Mouse (Mus musculus) 3134 (cell line): ENCODE data around the gene Map2k5.

Source experiments
- DNase-seq: peaks from one replicate; pipeline ENCODE4 v3.0.0-alpha.2; 2011; ENCODE audit warnings: low spot score; ENCODE audit not compliant: insufficient read length; ENCODE audit errors: extremely low read depth

Map2k5 gene

DNA sequence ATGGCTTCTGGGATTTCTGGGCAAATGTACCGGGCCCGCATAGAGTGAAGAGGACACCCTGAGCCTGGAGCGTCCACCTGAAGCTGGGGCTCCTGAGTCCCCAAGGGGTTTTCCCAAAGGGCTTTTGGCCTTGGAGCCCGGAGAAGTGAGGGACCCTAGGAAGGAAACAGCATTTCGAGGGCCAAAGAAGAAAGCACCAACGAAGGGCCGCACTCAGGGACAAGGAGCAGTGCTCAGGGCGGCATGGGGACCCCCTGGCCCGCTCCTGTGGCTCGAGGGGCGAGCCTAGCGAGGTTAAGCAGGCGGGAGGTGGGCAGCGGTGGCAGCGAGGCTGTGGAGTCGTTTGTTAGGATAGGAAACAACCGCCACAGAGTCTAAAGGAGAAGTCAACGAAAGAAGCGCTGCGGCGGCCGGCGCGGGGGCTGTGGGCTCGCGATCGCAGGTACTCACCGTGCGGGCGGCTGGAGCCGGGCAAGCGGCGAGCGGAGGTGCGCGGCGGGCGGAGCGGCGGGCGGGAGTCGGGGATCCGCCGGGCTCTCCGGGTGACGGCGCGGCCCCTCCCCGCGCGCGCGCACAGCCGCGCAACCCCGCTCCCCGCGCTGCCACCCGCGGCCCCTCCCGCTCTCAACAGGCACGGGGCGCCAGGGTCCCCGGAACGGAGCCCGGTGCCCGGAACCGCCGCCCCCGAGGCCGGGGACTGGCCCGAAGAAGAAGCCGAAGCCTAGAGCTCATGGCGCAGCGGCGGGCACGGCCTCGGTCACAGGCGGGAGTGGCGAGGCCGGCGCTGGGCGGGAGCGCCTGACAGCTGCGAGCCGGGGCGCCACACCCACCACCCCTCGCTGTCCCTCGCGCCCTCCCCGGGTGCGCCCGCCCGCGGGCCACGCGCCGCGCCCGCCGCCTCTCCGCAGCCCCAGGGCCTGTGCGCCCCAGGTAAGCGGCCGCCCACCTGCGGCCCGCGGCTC is 229.0 kb downstream of the Map2k5 start, which contains the start of gene Skor1:
Gene Skor1, minus strand, starts transcription at position 552 of the 962 bp plus-strand sequence.
- no peak for DNase-seq

DNA sequence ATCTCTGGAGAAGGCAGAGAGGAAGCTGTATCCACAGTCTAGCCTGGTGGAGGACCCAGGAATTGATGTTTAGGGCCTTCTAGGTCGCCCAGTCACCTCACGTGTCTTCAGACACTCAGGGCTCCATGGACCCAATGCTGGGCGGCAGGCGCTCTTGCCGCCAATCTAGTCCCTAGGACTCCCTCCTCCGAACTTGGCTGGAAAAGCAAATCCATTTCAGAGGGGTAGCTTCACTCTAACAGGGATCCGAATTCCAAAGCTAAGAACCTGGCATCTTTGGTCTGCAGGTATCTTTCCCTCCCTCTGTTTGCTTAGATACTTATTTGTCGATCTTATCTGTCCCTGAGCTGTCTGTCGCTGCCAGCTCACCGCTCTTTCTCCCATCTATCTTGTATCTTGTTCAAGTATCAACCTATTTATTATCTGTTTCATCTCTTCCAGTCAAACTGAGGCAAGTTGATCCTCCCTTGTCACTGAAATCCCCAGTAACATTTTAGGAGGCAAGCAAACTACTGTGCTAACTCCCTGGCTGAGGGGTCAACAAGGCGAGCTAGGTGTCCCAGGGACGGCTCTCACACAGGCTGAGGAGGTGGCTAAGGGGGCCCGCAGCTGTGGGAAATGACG is 229.8 kb downstream of the Map2k5 start:
- DNase-seq, result no peak

DNA sequence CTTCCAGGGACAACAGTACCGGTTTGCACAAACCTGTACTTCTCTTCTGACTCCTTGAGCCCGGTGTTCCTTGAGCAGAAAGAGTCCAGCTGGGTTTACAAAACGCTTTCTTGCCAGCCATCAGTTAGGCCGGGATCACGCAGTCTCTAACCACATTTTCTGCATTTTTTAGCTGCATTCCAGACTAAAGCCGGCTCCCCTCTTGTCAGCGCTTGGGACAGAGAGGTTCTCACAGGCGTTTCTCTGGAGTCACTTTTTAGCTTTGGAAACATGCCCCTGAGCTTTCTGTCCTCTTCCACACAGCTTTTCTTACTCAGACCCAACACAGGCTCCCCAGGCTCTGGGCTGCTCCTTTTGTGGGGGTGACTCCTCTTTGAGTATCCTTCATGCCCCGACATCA is 230.4 kb downstream of the Map2k5 start:
- DNase-seq, result no peak

DNA sequence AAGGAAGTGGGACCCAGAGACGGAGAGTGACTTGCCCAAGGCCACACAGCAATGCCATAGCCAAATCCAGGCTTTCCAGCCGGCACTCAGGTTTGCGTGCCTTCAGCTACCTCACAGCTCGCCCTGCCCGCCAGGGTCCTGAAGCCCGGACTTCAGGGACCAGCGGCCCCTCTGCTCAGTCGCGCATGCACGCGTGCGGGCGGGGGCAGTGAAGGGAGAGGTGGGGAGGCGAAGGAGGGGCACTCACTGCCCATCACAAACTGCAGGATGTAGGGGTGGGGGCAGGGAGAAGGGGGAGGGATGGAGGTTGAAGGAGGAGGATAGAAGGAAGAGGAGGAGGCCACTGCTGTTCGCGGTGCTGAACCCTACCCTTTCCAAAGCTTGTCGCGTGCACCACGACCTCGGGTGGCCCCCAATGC is 230.8 kb downstream of the Map2k5 start:
- DNase-seq, result no peak

DNA sequence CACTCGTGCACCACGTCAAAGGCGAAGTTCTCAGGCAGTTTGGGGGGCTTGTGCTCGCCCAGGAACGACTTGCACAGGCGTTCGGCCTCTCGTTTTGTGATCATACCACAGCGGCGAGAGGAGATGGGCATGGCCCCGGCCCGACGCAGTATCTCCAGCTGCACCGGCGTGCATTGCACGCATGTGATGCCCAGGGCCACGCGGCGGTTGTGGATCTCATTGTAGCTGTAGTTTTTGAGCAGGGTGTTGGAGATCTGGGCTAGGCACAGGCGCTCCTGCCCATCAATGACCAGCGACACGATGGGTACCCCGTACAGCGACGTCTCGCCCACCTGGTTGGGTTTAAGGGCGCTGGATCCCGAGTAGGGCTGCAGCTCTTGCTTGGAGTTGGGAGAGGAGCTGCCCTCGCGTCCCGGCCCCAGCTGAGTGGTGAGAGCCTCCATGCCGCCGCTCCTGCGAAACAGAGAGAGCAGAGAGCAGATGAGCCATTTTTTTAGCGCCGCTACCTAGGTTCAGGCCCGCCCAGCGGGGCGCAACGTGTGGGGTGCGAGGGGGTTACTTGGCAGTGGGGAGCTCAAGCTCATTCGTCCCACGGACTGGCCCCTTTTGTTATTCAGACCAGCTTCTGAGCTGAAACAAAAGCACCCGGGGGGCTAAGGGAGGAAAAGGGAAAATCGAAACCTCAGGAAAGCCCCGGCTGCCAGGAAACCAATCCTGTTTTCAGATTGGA is 231.4 kb downstream of the Map2k5 start:
- no peak for DNase-seq

DNA sequence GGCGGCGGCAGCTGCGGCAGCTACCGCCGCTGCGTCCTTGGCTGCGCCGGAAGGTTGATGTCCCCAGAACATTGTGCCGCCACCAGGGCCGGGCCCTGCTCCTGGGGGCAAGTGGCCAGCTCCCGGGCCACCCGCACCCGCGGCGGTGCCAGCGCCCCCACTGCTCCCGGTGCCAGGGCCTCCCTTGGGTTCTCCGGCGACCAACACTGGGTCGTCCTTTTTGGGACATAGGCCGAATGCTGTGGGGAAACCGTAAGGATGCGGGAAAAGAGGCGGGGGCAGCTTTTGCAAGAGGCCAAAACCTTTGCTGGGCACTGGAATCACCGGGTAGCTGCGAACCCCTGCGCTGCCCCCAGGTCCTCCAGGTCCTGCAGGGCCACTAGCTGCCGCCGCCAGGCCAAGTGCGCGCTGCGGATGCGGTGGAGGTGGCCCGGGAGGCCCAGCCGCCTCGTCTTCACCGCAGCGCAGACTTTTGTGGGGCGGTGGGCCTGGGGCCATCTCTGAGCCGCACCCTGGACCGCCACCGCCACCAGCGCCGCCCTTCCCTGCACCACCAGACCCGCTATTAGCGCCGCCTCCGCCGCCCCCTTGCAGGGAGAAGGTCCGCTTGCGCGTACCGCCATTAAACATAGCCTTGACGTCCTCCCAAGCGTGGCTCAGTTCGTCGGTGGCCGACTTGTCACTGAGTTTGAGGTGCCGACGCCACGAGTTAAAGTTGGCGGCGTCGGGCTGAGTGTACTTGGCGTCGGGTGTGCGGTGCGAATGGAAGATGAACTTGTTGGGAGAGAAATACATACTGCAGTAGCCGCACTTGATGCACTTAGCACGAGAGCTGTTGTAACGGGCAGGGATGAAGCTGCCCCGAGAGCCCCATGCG is 232.2 kb downstream of the Map2k5 start:
- no peak for DNase-seq

DNA sequence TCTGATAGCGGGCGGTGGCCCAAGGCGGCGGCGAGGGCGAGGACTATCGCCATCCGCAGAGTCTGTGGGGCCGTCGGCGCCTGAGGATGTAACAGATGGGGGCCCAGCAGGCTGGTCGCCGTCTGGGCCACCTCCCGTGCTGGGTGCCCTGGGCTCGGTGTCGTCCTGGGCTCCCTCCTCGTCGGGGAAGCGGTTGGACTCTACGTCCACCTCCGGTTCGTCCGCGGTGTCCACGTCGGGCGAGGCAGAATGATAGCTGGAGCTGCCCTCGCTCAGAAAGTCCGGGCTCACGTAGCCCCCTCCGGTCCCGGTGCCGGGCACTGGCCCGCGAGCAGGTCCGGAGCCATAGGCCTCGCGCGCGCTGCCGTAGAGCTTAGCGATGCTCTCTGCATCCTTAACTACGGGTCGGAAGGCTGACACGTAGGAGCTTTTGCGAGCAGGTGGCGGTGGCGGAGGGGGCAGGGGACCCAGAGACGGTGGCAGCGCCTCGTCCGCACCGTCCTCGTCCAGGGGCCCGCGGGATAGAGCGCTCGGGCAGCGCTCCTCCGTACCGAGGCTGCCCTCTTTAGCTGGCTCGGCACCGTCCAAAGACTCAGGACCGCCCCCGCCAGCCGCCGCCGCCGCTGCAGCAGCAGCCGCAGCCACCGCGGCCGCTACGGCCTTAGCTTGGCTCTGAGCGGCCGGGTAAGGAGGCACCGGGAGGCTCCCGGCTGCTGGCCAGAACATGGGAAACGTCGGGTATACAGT is 233.0 kb downstream of the Map2k5 start:
- no peak for DNase-seq

DNA sequence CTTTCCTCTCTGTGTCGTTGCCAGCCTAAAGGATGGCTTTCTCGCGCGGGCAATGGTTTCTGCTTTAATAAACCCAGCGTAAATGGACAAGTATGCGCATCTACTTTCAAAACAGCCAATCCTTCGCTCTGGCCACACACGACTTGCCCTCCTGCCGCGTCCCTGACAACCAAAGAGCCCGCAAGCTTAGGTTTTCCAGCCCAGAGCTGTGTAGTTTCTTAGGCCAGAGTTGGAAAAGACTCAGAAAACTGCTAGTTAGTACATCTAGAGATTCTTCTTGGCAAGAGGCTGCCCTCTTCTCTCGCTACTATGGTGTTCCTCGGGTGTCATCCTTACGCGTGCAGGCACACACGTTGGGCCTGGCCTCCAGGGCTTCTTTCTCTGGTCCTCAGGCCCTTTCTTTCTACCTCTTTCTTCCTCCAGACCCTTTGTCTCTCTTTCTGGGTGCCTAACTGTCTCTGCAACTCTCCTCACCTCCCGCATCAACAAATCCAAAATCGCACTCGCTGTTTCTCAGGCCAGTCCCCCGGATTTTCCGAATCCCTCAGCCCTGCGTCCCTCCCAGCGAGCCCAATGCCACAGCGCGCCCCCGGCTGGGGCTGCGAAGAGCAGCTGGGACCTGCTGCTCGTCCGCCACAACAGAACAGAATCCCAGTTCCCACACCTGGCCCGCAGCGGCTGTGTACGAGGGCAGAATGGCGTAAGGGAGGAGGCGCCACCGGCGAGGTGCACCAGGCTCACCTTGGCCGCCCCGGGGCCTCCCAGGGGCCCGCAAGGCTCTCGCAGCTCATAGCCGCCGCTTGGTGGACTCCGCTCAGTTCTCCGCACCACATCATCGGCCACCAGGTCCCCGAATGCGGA is 233.8 kb downstream of the Map2k5 start:
- DNase-seq, result no peak

DNA sequence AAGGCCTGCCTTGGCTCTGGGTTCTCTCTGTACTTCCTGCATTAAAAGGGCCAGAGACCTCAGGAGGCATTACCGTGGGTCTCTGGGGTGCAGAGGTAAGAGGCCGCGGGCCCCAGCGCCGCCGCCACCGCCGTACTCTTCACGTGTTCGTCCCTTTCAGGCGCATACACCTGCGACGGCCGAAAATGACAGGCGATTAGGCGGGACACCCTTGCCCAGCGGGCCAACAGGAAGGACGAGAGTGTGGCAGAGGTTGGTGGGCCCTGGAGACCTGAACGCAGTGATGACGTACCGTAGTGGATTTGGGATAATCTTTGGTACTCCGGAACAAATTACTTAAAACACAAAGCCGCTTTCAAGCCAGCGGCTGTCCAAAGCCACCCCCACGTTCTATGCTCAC is 234.5 kb downstream of the Map2k5 start:
- no peak for DNase-seq

DNA sequence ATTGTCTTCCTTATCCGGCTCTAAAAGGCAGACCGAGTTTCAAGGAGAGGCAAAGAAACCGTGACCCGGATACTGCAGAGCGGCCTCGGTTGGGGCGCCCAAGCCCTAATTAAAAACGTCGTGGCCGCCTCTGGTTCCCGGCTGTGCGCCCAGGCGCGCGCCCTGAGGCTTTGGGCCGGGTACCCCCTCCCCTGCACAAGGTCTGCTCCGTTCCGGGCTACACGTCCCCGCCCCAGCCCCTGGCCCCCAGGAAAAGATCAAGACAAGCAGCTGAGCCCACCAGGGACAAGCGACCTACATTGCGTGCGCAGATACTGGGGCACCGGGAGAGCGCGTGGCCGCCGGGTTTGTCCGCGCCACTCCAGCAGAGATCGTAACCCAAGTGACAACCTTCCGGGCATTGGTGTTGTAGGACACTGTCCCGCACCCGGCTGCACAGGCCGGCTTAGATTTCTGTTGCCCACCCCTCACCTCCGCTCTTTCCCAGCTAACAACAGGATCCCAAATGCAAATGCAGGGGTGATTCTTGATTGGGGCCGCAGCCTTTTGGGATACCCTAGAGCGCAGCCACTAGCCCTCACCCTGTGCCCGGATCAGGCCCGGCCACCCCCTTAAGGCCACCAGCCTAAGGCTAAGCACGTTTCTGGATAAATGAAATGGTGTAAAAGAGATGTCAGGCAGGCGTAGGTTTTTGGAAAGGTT is 235.2 kb downstream of the Map2k5 start:
- DNase-seq, result no peak

DNA sequence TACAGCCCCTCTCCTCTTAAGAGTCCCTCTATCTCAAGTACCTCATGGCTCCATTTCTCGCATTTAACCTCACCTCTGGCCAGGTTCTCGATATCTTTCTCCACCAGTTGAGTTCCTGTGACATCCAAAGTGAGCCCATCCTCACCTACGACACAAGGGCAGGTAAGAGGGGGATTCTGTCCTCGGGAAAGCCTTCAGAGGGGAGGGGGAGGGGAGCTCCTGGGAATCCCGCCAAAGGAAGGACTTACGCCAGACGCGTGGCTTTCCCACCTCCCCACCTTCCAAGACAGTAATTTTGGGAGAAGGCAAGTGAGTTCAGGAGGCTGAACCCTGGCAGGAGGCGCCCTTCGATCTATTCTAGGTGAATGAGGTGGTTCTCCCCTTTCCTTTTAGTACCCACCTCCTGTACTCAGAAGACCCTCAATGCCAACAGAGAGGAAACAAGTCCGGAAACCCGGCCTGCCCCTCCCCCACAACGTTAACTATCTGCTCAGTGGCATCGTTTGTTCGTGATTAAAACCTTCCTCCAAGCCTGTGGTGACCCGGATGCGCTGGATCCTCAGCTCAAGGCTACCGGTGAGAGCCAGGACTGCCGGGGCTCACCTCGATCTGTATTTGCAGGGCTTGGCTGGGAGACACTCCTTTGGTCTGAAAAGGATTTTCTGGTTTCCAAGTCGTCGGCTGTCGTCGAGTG is 235.9 kb downstream of the Map2k5 start:
- no peak for DNase-seq

DNA sequence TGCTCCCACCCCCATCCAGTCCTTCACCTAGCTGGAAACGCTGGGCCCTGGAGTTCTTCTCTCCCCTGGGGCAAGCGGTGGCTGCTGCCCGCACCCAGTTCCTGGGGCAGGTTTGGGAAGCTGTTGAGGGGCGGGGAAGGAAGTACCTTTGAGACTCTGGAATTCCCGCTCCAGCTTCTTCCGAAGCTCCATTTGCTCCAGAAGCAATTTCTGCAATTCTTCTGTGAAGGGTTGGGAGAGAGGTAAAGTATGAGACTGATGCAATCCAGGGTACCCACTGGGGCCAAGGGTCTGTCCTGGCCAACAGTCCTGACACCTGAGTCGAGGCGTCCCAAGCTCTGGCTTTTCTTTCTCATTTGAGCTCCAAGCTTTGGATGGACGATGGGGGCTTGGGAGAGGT is 237.5 kb downstream of the Map2k5 start:
- no peak for DNase-seq

DNA sequence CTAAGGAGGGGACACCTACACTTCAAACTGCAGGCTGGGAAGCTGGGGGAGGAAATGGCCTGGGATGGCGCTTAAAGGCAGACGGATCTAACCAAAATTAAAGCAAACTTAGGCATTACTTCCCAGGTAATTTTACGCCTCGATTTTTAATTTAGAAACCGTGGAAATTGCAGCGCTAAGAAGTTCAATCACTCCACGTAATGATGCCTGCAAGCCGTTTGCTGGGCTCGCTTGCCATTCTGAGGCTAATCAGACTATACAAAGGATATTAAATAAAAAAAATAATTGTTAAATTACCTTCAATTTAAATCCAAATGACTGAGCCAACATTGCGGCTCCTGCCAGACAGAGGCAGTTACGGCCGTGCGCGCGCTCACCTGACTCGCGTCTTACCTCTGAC is 238.0 kb downstream of the Map2k5 start:
- no peak for DNase-seq

DNA sequence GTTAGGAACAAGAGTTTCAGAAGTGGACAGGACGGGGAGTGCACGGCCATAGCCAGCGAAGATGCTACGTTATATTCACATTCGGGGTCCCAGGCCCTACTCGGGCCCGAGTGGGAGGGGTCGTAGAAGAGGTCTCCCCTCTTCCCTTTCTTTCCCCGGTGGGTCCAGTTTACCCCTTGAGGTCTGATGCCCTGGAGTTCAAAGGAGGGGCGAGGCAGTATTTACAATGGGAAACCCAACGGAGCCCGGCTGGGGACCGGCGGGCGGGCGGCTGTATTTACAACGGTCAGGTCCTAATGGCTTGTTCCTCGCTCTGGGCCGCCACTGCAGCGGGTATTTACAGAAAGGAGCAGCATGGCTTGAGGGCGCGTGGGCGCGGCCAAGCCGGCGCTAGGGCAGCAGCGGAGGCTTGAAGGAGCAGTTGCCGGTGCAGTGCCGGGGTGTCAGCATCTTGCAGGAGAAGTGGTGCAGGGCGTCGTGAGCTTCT is 239.2 kb downstream of the Map2k5 start:
- DNase-seq, result no peak

DNA sequence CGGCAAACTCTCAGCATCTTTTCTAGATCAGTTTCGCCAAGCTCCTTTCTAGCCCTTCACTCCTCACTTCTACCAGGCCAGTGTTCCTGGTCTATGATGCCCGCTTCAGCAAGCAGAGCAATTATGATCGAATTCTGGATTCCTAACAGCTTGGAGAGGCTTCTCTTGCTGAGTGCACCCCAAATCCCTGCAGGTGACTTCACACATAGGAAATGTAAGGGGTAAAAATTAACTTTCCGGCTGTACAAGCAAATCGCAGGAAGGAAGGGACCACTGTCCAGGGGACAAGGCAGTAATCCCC is 240.1 kb downstream of the Map2k5 start:
- DNase-seq, result no peak

DNA sequence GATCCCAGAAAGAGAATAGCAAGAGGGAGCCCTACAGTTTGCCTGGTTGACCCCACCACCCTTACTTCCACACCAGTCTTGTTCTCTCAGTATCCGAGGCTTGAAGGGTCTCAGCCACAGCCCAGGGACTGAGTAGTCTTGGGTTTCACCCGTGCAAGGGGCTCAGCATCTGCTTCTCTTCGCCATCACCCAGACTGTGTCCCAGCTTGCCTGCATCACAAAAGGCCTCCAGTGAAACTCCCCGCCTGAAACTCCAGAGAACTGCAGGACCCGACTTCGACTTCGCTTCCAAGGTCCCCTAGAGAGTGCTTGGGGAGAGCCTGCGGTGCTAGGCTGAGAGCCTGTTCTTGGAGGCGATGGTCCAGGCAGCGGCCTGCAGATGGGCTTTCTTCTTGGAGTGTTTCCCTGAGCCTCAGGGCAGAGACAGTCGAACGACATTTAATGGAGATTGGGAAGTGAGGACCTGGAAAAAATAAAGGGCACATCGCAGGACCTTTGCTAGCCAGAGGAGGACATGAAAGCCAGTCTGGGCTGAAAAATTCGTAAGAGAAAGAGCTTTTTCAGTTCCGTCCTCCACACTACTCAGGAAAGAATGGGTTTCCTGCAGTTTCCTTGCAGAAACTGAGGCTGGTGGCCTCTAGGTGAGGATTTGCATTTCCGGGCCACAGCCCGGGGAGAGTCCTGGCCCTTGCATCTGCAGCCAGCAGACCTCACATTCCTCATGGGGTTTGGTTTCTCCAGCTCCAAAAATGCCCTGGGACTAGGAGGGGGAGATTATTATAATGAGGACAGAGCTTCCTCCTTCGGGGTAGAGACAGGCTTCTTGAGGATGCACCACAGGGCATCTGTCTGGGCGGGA is 240.7 kb downstream of the Map2k5 start:
- no peak for DNase-seq

DNA sequence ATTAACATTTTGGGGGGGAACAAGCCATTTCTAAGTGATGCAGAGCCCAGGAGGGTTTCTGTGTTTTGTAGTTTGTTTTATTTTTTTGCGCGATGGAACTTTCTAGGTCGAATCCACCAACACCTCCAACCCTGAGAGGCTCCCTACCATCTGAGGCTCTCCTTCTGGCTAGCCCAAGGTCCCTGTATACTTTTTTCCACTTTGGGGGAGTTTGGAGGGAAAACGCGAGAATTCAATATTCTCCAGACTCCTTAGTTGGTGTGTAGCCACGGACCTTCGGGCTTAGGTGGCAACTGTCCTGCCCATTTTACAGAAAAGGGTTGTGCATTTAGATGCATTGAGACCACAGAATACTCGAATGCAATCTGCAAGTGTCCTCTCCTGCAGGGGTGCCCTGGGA is 241.5 kb downstream of the Map2k5 start:
- DNase-seq, result no peak
